Mouse (Mus musculus): ENCODE results near the gene Trap1a.
"Not testable (repeated sequence)": the region's sequence is repeated elsewhere in the genome, so short reads cannot be mapped to it uniquely, and the experiment has no call there.

The Trap1a gene

GRCm38 (mm10) chrX:139333263-139333994 lies at the start of gene Trap1a:
Gene Trap1a (plus strand): TSS chrX:139333683.
- DNase-seq (ENCODE audit: low read depth), result no peak

DNA sequence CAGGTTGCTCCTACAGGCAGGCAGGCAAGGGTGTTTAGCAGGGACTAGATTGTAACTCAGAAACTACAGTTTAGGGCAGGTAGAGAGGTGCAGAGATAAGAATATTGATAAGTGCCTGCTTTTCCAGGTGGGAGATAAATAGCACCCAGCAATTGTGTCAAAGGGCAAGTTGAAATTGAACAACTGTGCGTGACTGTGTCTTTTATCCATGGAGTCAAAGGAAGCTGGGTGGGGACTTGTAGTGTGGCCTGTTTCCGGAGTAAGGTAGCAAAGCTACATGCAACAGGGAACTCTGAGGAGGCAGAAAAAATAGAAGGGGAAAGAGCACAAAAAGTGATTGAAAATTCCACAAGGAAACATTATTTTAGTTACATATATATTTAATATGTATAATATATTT lies 40.4 kb upstream of the Trap1a start:
- DNase-seq (ENCODE audit: low read depth), result no peak

DNA sequence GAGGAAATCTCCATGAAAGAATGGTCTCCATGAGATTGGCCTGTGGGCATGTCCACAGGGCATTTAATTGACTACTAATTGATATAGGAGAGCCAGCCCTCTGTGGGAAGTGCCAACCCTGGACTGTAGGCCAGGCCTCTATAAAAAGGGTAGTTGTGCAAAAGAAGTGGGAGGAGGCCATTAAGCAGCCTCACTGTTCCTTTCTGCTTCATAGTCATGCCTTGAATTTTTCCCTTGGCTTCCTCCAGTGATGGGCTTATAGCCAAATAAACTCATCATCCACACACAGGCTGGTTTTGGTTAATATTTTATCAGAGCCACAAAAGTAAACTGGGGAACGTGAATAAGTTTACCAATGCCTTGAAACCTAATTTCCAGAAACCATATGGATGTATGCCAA lies 38.2 kb upstream of the Trap1a start:
- DNase-seq (ENCODE audit: low read depth), result no peak

DNA sequence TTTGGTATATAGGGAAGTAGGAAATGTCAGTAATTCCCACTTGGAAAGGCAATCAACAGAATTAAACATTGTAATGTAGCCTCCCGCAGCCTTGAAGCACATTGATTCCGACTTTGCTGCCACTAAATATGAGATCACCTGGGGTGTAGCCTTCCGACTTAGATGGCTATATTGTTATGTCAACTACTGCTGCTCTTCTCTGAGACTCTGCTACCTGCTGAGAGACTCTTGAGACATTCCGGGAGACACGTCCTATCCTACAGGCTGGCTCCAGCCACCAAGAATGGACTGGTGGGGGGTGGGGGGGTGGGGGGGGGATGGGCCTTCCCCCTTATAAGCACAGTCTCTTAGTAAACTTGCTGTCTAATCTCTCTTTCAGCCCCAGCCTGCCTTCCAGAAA lies 16.1 kb upstream of the Trap1a start:
- not testable (repeated sequence) for DNase-seq (ENCODE audit: low read depth)

- DNase-seq (ENCODE audit: low read depth), result no peak
These were observed 900 bp upstream of the Trap1a start for GRCm38 (mm10) chrX:139332583-139332982.

DNA sequence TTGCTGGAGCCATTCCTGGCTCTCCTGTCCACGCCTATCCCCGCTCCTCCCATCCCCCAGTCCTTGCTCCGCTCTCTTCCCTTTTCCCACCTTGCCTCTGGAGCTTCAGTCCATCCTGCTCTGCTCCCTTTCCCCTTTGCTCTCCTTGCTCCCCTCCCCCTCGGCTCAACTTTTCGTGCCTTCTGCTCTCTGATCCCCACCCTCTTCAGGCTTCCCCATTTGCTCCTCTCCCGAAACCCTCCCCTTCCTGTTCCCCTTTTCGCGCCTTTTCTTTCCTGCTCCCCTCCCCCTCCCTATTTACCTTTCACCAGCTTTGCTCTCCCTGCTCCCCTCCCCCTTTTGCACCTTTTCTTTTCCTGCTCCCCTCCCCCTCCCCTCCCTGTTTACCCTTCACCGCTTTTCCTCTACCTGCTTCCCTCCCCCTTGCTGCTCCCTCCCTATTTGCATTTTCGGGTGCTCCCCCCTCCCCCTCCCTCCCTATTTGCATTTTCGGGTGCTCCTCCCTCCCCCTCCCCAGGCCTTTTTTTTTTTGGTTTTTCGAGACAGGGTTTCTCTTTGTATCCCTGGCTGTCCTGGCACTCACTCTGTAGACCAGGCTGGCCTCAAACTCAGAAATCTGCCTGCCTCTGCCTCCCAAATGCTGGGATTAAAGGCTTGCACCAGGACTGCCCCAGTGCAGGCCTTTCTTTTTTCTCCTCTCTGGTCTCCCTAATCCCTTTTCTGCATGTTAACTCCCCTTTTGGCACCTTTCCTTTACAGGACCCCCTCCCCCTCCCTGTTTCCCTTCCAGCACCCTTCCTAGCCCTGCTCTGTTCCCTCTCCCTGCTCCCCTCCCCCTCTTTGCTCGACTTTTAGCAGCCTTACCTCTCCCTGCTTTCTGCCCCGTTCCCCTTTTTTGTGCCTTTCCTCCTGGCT lies 1.3 kb downstream of the Trap1a start:
- DNase-seq (ENCODE audit: low read depth), result no peak

GRCm38 (mm10) chrX:139335419-139336074 lies 2.1 kb downstream of the Trap1a start:
- DNase-seq (ENCODE audit: low read depth), result no peak

GRCm38 (mm10) chrX:139339553-139339952 lies 6.1 kb downstream of the Trap1a start:
- DNase-seq (ENCODE audit: low read depth), result no peak

DNA sequence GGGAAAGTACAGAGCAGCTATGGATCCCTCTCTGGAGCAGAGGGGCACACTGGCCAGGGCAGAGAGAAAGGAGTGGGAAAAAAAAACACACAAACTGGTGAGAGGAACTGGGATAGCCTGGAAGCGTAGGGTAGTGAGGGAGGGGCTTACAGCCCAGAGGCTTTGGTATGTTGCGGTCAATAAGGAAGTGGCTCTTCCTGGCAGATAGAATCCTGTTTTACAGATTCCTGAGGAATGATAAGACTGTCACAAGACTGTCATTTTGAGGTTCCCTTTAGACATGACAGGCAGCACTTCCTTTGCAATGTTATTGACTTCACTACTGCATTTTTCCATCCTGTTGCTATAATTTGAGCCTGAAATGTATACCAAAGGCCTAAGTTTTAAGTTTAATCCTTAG lies 7.7 kb downstream of the Trap1a start:
- DNase-seq (ENCODE audit: low read depth), result no peak

GRCm38 (mm10) chrX:139352192-139352772 lies 18.8 kb downstream of the Trap1a start:
- DNase-seq (ENCODE audit: low read depth), result no peak

GRCm38 (mm10) chrX:139357639-139358260 lies 24.3 kb downstream of the Trap1a start:
- no peak for DNase-seq (ENCODE audit: low read depth)

GRCm38 (mm10) chrX:139358361-139358760 lies 24.9 kb downstream of the Trap1a start:
- DNase-seq (ENCODE audit: low read depth), result no peak

DNA sequence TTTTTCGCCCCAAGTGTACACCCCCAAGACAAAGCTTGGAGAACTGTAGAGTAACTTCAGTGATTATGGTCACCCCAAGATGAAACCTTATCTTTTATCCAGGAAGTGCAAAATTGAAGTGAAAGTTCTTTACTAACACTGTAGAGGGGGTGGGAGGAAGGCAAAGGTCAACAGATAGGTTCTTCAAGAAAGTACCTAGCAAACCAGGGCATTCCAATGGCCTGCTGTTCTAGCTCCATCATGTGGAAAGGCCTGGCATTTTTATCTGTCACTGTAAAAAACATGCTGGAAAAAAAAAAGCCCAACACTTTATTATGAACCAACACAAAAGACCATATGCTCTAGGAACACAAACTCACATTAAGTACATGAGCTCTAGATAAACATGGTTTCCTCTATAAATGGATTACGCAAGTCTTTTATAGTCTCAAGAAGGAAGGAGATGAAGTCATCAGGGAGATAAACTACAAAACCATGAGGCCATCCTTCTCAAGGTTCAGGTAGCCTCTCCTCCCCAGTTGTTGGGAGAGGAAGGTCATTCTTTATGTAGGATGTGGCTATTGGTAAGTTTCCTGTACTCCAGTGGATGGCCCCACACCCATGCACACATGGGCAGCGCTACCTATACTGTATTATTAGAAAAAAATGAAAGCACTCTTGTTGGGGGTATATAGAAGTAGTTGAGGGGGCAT lies 33.5 kb downstream of the Trap1a start:
- DNase-seq (ENCODE audit: low read depth), result no peak

DNA sequence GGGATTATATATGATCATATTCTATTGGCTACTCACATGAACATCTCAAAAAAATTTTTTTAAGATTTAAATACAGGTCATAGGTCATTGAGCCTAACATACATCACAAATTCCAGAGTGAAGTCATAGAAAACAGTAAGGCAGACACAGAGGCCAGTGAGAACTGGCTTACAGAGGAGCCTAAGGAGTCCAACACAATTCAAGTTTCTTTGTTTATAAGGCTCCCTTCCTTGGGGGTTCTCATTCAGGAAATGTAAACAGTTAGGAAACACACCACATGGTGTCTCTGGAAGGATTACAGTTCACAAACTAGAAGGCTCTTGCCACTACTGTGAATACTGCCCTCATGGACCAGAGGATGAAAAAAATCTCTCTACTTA lies 34.0 kb downstream of the Trap1a start:
- no peak for DNase-seq (ENCODE audit: low read depth)

GRCm38 (mm10) chrX:139369122-139369521 lies 35.6 kb downstream of the Trap1a start:
- DNase-seq (ENCODE audit: low read depth), result no peak

- no peak for DNase-seq (ENCODE audit: low read depth)
These were observed 39.2 kb downstream of the Trap1a start for GRCm38 (mm10) chrX:139372665-139373064.
